Mouse (Mus musculus): Measurements from ENCODE around the gene Ccdc14. TPM values are rescaled to one million over a fixed set of nuclear protein-coding genes. Genes with fewer than 3 reads are reported as not detected.
"Not testable (repeated sequence)": the region's sequence is repeated elsewhere in the genome, so short reads cannot be mapped to it uniquely, and the experiment has no call there.

Ccdc14 gene
- polyA plus RNA-seq, 1 experiment from 2014 or later, result 9.7 TPM

GRCm38 (mm10) chr16:34672822-34673221, 17.6 kb upstream of the Ccdc14 start:
- no peak for ATAC-seq (ENCODE audit: insufficient number of reproducible peaks, insufficient read depth, low FRiP score, low TSS enrichment)
- Histone ChIP-seq H3K36me3 (no peaks in the 10 kb centered on the region), H3K4me3 (no peak overlapping the region), H3K4me2 (replicated peaks) (no peak overlapping the region), H3K27ac (no peak overlapping the region), H3K9ac (no peak overlapping the region), H3K9me3 (no peaks in the 10 kb centered on the region), H3K27me3 (no peaks in the 10 kb centered on the region), H3K4me1 (no peaks in the 10 kb centered on the region)
- WGBS, result 75% methylated on average over 3 of the region's 3 CpGs

DNA sequence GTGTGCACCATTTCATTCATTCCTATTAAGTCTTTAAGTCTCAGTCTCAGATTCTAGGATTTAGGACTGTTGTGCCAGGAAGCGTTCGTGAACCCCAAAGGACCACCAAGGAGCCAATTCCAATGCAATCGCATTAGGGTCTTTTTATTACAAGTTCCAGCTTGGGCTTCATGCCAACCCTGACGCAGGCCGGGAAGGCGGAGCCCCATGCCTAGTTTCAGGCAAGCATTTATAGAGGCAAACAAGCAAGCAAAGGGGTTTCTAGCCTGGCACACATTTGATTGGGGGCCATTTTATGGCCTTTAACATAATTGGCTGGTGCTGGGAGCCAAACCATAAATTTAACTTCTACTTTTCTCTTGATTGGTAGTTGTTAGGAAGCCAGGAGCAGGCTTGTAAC, 16.1 kb upstream of the Ccdc14 start:
- Histone ChIP-seq H3K27me3 (no peaks in the 10 kb centered on the region), H3K4me1 (no peaks in the 10 kb centered on the region), H3K4me2 (replicated peaks) (no peak overlapping the region), H3K36me3 (no peaks in the 10 kb centered on the region), H3K9ac (no peak overlapping the region), H3K27ac (no peak overlapping the region), H3K4me3 (no peak overlapping the region), H3K9me3 (no peaks in the 10 kb centered on the region)
- no peak for ATAC-seq (ENCODE audit: insufficient number of reproducible peaks, insufficient read depth, low FRiP score, low TSS enrichment)
- 92% methylated on average over 6 of the region's 6 CpGs for WGBS

GRCm38 (mm10) chr16:34681823-34682222, 8.6 kb upstream of the Ccdc14 start:
- H3K4me2 ChIP-seq (replicated peaks), result no peak overlapping the region
- no peak overlapping the region for H3K9ac ChIP-seq
- no peak overlapping the region for H3K27ac ChIP-seq
- ATAC-seq (ENCODE audit: insufficient number of reproducible peaks, insufficient read depth, low FRiP score, low TSS enrichment), result no peak
- H3K4me1 ChIP-seq, result no peaks in the 10 kb centered on the region
- H3K4me3 ChIP-seq, result no peak overlapping the region
- no peaks in the 10 kb centered on the region for H3K36me3 ChIP-seq
- no peaks in the 10 kb centered on the region for H3K27me3 ChIP-seq
- no peaks in the 10 kb centered on the region for H3K9me3 ChIP-seq

DNA sequence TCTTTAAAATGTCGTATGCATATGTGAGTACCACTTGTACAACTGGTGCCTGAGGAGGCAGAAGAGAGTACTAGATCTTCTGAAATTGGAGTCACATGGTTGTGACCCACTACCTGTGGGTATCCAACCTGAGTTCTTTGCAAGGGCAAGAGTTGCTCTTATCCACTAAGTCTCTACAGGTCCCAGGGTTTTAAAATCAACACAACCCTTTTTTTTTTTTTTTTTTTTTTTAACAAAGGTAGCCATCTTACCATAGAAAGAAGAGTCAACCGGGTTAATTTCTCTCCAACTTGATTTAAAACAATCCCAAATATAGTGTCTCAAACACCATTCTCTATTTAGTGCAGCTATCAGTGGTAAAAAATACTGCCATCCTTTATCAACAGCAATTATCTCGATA, 537 bp upstream of the Ccdc14 start:
- ATAC-seq (ENCODE audit: insufficient number of reproducible peaks, insufficient read depth, low FRiP score, low TSS enrichment), result no peak
- H3K36me3 ChIP-seq, result no peaks in the 10 kb centered on the region
- H3K4me2 ChIP-seq (replicated peaks), result no peak overlapping the region
- H3K9ac ChIP-seq, result no peak overlapping the region
- peak overlapping the region; percentile 54 for H3K4me3 ChIP-seq
- H3K27me3 ChIP-seq, result no peaks in the 10 kb centered on the region
- WGBS, result 72% methylated on average over 3 of the region's 3 CpGs
- H3K9me3 ChIP-seq, result no peaks in the 10 kb centered on the region
- no peak overlapping the region for H3K27ac ChIP-seq
- H3K4me1 ChIP-seq, result peaks cover 7% of the 10 kb centered on the region

GRCm38 (mm10) chr16:34691156-34691555, 740 bp downstream of the Ccdc14 start:
- H3K27ac ChIP-seq, result peak overlapping the region; percentile 72
- ATAC-seq (ENCODE audit: insufficient number of reproducible peaks, insufficient read depth, low FRiP score, low TSS enrichment), result no peak

DNA sequence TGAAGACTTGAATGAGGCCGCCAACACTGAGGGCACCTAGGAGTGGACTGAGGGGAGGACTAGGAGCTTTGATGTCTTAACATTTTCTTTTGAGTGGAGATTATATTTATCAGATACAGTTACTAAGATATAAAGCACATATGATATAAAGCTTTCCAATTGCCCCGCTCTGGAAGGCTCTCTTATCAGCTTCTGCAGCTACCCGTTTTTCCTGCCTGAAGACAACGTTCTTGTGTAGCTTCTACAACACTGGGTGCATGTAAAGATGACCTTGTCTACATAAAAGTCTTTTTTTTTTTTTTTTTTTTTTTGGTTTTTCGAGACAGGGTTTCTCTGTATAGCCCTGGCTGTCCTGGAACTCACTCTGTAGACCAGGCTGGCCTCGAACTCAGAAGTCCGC, 4.1 kb downstream of the Ccdc14 start:
- WGBS, result 94% methylated on average over 6 of the region's 7 CpGs
- Histone ChIP-seq H3K9me3 (no peaks in the 10 kb centered on the region), H3K27ac (no peak overlapping the region), H3K4me1 (peaks cover 7% of the 10 kb centered on the region), H3K4me3 (no peak overlapping the region), H3K4me2 (replicated peaks) (no peak overlapping the region), H3K36me3 (peaks cover 10% of the 10 kb centered on the region; the same call in 1 of the 2 replicates), H3K27me3 (no peaks in the 10 kb centered on the region), H3K9ac (no peak overlapping the region)
- ATAC-seq (ENCODE audit: insufficient number of reproducible peaks, insufficient read depth, low FRiP score, low TSS enrichment), result no peak

More at GRCm38 (mm10) chr16:34691156-34691555, 740 bp downstream of the Ccdc14 start:
- H3K4me1 ChIP-seq, result peaks cover 7% of the 10 kb centered on the region
- H3K27me3 ChIP-seq, result no peaks in the 10 kb centered on the region
- peak overlapping the region; percentile 58 for H3K9ac ChIP-seq
- peak overlapping the region; percentile 69 for H3K4me2 ChIP-seq (replicated peaks)
- peak overlapping the region; percentile 54 for H3K4me3 ChIP-seq
- 5% methylated on average over 11 of the region's 11 CpGs for WGBS
- H3K9me3 ChIP-seq, result no peaks in the 10 kb centered on the region
- H3K36me3 ChIP-seq, result no peaks in the 10 kb centered on the region

GRCm38 (mm10) chr16:34698721-34699120, 8.3 kb downstream of the Ccdc14 start:
- H3K27me3 ChIP-seq; H3K4me1 ChIP-seq; H3K27ac ChIP-seq; H3K4me3 ChIP-seq; H3K4me2 ChIP-seq (replicated peaks); ATAC-seq (ENCODE audit: insufficient number of reproducible peaks, insufficient read depth, low FRiP score, low TSS enrichment); H3K9me3 ChIP-seq; H3K9ac ChIP-seq: not testable (repeated sequence)
- H3K36me3 ChIP-seq, result peaks cover 13% of the 10 kb centered on the region; the same call in 1 of the 2 replicates
- 66% methylated on average over 3 of the region's 3 CpGs for WGBS

GRCm38 (mm10) chr16:34700165-34700827, 9.9 kb downstream of the Ccdc14 start:
- Histone ChIP-seq H3K4me3 (no peak overlapping the region), H3K27me3 (no peaks in the 10 kb centered on the region), H3K27ac (no peak overlapping the region), H3K9me3 (no peaks in the 10 kb centered on the region), H3K9ac (0 out of 2 replicates have a peak overlapping the region, but pooled peaks have one; percentile 7), H3K4me2 (replicated peaks) (no peak overlapping the region), H3K4me1 (no peaks in the 10 kb centered on the region; the same call in 1 of the 2 replicates), H3K36me3 (peaks cover 18% of the 10 kb centered on the region; the same call in 1 of the 2 replicates)
- WGBS, result 22% methylated on average over 7 of the region's 7 CpGs
- ATAC-seq (ENCODE audit: insufficient number of reproducible peaks, insufficient read depth, low FRiP score, low TSS enrichment), result peak; percentile 75; the same call in 1 of the 2 replicates

DNA sequence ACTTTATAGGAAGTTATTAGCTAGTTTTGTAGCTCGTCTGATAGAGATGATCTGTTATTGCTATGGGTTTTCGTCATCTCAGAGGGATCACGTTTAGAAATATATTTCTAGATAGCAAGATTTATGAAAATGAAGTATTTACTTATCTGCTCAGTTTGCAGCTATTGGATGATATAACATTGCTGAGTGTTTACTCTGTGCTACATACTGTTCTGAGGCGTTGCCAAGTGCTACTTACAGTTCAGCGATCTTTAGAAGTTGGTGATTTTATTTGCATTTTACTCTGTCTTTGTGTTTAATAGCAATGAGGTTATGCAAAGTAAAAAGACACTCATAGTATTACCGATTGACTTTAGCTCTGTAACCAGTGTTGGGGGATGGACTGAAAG, 10.4 kb downstream of the Ccdc14 start:
- Histone ChIP-seq H3K4me2 (replicated peaks) (no peak overlapping the region), H3K4me1 (no peaks in the 10 kb centered on the region; the same call in 1 of the 2 replicates), H3K27me3 (no peaks in the 10 kb centered on the region), H3K27ac (no peak overlapping the region), H3K9me3 (no peaks in the 10 kb centered on the region), H3K36me3 (peaks cover 22% of the 10 kb centered on the region), H3K4me3 (no peak overlapping the region), H3K9ac (no peak overlapping the region)
- ATAC-seq (ENCODE audit: insufficient number of reproducible peaks, insufficient read depth, low FRiP score, low TSS enrichment), result no peak
- WGBS, result 86% methylated on average over 6 of the region's 6 CpGs

DNA sequence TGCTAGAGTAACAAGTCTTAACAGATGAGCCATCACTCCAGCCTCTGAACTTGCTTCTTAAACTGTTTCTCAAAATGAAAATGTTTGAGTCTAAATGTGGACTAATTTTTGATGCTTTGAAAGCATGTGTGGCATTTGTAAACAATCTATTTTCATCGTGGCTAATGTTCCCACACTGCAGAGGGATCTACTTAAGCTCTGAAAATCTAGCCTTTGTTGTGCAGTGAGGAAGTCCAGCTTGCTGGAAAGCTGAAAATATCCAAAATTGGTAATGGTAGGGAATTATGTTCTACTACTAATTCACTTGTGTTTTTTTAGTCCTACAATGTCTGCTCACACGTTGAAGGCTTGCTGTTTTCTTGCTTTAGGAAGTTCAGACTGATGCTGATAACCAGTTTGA, 15.6 kb downstream of the Ccdc14 start:
- H3K27ac ChIP-seq, result no peak overlapping the region
- H3K4me3 ChIP-seq, result no peak overlapping the region
- H3K27me3 ChIP-seq, result no peaks in the 10 kb centered on the region
- ATAC-seq (ENCODE audit: insufficient number of reproducible peaks, insufficient read depth, low FRiP score, low TSS enrichment), result no peak
- H3K9me3 ChIP-seq, result no peaks in the 10 kb centered on the region
- 73% methylated on average over 2 of the region's 2 CpGs for WGBS
- no peaks in the 10 kb centered on the region for H3K4me1 ChIP-seq
- peaks cover 39% of the 10 kb centered on the region for H3K36me3 ChIP-seq
- no peak overlapping the region for H3K9ac ChIP-seq
- H3K4me2 ChIP-seq (replicated peaks), result no peak overlapping the region

GRCm38 (mm10) chr16:34706487-34706946, 16.1 kb downstream of the Ccdc14 start:
- no peaks in the 10 kb centered on the region for H3K27me3 ChIP-seq
- no peak overlapping the region for H3K4me2 ChIP-seq (replicated peaks)
- H3K9me3 ChIP-seq, result no peaks in the 10 kb centered on the region
- no peak overlapping the region for H3K4me3 ChIP-seq
- no peak overlapping the region for H3K27ac ChIP-seq
- ATAC-seq (ENCODE audit: insufficient number of reproducible peaks, insufficient read depth, low FRiP score, low TSS enrichment), result no peak
- H3K4me1 ChIP-seq, result no peaks in the 10 kb centered on the region
- WGBS, result 86% methylated on average over 7 of the region's 7 CpGs
- H3K9ac ChIP-seq, result no peak overlapping the region
- H3K36me3 ChIP-seq, result peaks cover 39% of the 10 kb centered on the region

GRCm38 (mm10) chr16:34711481-34711880, 21.1 kb downstream of the Ccdc14 start:
- no peak overlapping the region for H3K4me3 ChIP-seq
- WGBS, result 85% methylated on average over 3 of the region's 3 CpGs
- no peak overlapping the region for H3K27ac ChIP-seq
- no peaks in the 10 kb centered on the region for H3K9me3 ChIP-seq
- H3K4me2 ChIP-seq (replicated peaks), result no peak overlapping the region
- H3K4me1 ChIP-seq, result no peaks in the 10 kb centered on the region
- H3K27me3 ChIP-seq, result no peaks in the 10 kb centered on the region
- H3K9ac ChIP-seq, result no peak overlapping the region
- H3K36me3 ChIP-seq, result peaks cover 21% of the 10 kb centered on the region; the same call in 1 of the 2 replicates
- no peak for ATAC-seq (ENCODE audit: insufficient number of reproducible peaks, insufficient read depth, low FRiP score, low TSS enrichment)

Data from embryonic facial prominence, embryonic 12.5 days (tissue).